In genomic region chr5:149379131-149379784, GRCm38 (mm10) we compare ENCODE assay signal across 9 mouse cellular contexts. TPM values are rescaled to one million over a fixed set of nuclear protein-coding genes. Genes with fewer than 3 reads are reported as not detected.
A peak's percentile ranks its signal among the peaks of the same experiment; 100 is the strongest.
DNase-seq lines count a peak whose midpoint lies in the region; ATAC-seq and TF ChIP-seq lines count a peak whose summit lies in the region.
"Had no signal": no experiment of that assay in that cellular context is flagged by ENCODE, and none has a peak within 500 bp of the region (broad histone marks: within the 10 kb centered on the region; RNA-seq: fewer than 3 reads in every experiment).

No protein-coding gene starts in this region.

- H3K36me3 ChIP-seq in neural tube, embryonic 11.5 days (ENCODE audit: control insufficient read depth, insufficient read depth, low read length): no peaks in the 10 kb centered on the region
- no peaks in the 10 kb centered on the region for H3K36me3 ChIP-seq in forebrain, postnatal 0 days (ENCODE audit: insufficient read depth)
- H3K36me3 ChIP-seq in limb, embryonic 10.5 days: no peaks in the 10 kb centered on the region

- peak overlapping the region; percentile 72; the same call in 1 of the 2 replicates for H3K27ac ChIP-seq in neural tube, embryonic 11.5 days (ENCODE audit: low read depth, low read length)
- H3K27ac ChIP-seq in forebrain, postnatal 0 days (ENCODE audit: low read depth, low read length): peak overlapping the region; percentile 82; the same call in 1 of the 2 replicates
- H3K27ac ChIP-seq in limb, embryonic 10.5 days: peak overlapping the region; percentile 39

- no peak for ATAC-seq in neural tube, embryonic 11.5 days (ENCODE audit: insufficient read depth, low FRiP score, low TSS enrichment)
- no peak for ATAC-seq in forebrain, postnatal 0 days

- peaks cover 35% of the 10 kb centered on the region for H3K4me1 ChIP-seq in neural tube, embryonic 11.5 days (ENCODE audit: control insufficient read depth, insufficient read depth, low read length)
- H3K4me1 ChIP-seq in forebrain, postnatal 0 days (ENCODE audit: insufficient read depth): peaks cover 27% of the 10 kb centered on the region
- peaks cover 45% of the 10 kb centered on the region for H3K4me1 ChIP-seq in limb, embryonic 10.5 days

- H3K4me3 ChIP-seq in neural tube, embryonic 11.5 days (ENCODE audit: low read depth, low read length): no peak overlapping the region
- H3K4me3 ChIP-seq in forebrain, postnatal 0 days (ENCODE audit: low read depth, low read length): no peak overlapping the region
- H3K4me3 ChIP-seq in limb, embryonic 10.5 days: no peak overlapping the region

- H3K27me3 ChIP-seq in neural tube, embryonic 11.5 days (ENCODE audit: control insufficient read depth, insufficient read depth, low read length): no peaks in the 10 kb centered on the region
- H3K27me3 ChIP-seq in forebrain, postnatal 0 days (ENCODE audit: insufficient read depth, low read length): no peaks in the 10 kb centered on the region
- no peaks in the 10 kb centered on the region for H3K27me3 ChIP-seq in limb, embryonic 10.5 days (ENCODE audit: low read depth, poor library complexity, severe bottlenecking)

- DNase-seq in neural tube, embryonic 11.5 days (ENCODE audit: low spot score): no peak
- no peak for DNase-seq in neural tube, embryonic 10.5 days (ENCODE audit: extremely low spot score, low spot score)
- DNase-seq in forebrain, postnatal 0 days: peak; percentile 45
- no peak for DNase-seq in limb, embryonic 10.5 days (ENCODE audit: low spot score)
- DNase-seq in adrenal gland, adult 8-10 months: no peak
- no peak for DNase-seq in retina, embryonic 14.5 days (ENCODE audit: low spot score)
- no peak for DNase-seq in urinary bladder, postnatal 36 days (ENCODE audit: low spot score in 2 of 2)
- DNase-seq: lung, postnatal 36 days; retina, postnatal 1 day had no signal

- no peaks in the 10 kb centered on the region for H3K9me3 ChIP-seq in neural tube, embryonic 11.5 days (ENCODE audit: control insufficient read depth, low read length)
- H3K9me3 ChIP-seq in forebrain, postnatal 0 days (ENCODE audit: low read length): no peaks in the 10 kb centered on the region
- H3K9me3 ChIP-seq in limb, embryonic 10.5 days (replicated peaks): no peaks in the 10 kb centered on the region

- H3K4me2 ChIP-seq in neural tube, embryonic 11.5 days (ENCODE audit: low read depth): no peak overlapping the region
- H3K4me2 ChIP-seq in forebrain, postnatal 0 days (ENCODE audit: low read depth): no peak overlapping the region

- no peak for TF ChIP-seq CTCF in forebrain, postnatal 0 days (IDR thresholded peaks at IDR 0.05; ENCODE audit: low read depth)

- H3K9ac ChIP-seq in neural tube, embryonic 11.5 days (ENCODE audit: low read length): no peak overlapping the region
- H3K9ac ChIP-seq in forebrain, postnatal 0 days: no peak overlapping the region

- 83% methylated on average over 16 of the region's 16 CpGs for WGBS in neural tube, embryonic 11.5 days
- WGBS in forebrain, postnatal 0 days: 59% methylated on average over 16 of the region's 16 CpGs
- 86% methylated on average over 16 of the region's 16 CpGs for WGBS in limb, embryonic 10.5 days

RNA-seq across cellular contexts. Expression of gene Medag, which starts 32.3 kb away (rescaled TPM):
- 0.16 and 0.28 TPM in 2 replicates for polyA plus RNA-seq in neural tube, embryonic 11.5 days (2014; fragmentation: Nextera tagmentation; extraction: Ambion mirVana)
- 1.7 and 2.1 TPM in 2 replicates for total RNA-seq in forebrain, postnatal 0 days (2014; rRNA removed)
- polyA plus RNA-seq in forebrain, postnatal 0 days (2015; fragmentation: Nextera tagmentation; extraction: Ambion mirVana): 1.1 and 1.8 TPM in 2 replicates
- polyA plus RNA-seq in limb, embryonic 10.5 days (2016; fragmentation: Nextera tagmentation; extraction: Ambion mirVana): 0.26 and 0.33 TPM in 2 replicates
- 10 to 100 TPM in 2 of 4 experiments, 1 to 10 TPM in 2; 2.7 to 16.1 (median 9.2) TPM for total RNA-seq in adrenal gland, adult 8-10 months (2022)
